Comparison of ENCODE assay signal across 8 mouse cellular contexts in genomic region chr2:12709156-12709923, GRCm38 (mm10).
A peak's percentile ranks its signal among the peaks of the same experiment; 100 is the strongest.
DNase-seq lines count a peak whose midpoint lies in the region; ATAC-seq and TF ChIP-seq lines count a peak whose summit lies in the region.

No protein-coding gene starts in this region.

- no peak for TF ChIP-seq POLR2A in spleen, adult 2 months (IDR thresholded peaks at IDR 0.05; ENCODE audit: low read depth, low read length)

- peak; percentile 22; the same call in 1 of the 2 replicates for TF ChIP-seq CTCF in spleen, adult 2 months (IDR thresholded peaks at IDR 0.05; ENCODE audit: extremely low read depth, insufficient read depth, insufficient read length, insufficient replicate concordance)
- TF ChIP-seq CTCF in gastrocnemius, adult 2 months (IDR thresholded peaks at IDR 0.05): peak; percentile 83
- TF ChIP-seq CTCF in left cerebral cortex, adult 2 months (IDR thresholded peaks at IDR 0.05): peak; percentile 86

- H3K27me3 ChIP-seq in spleen, adult 2 months (ENCODE audit: control insufficient read depth, insufficient read depth, low read length): no peaks in the 10 kb centered on the region
- H3K27me3 ChIP-seq in splenic B cell, adult 2 months (ENCODE audit: control insufficient read depth, insufficient read depth, low read length, poor library complexity, severe bottlenecking): no peaks in the 10 kb centered on the region

- no peak overlapping the region for H3K4me3 ChIP-seq in spleen, adult 2 months (ENCODE audit: extremely low read depth, insufficient read depth, insufficient read length)
- peak overlapping the region; percentile 50 for H3K4me3 ChIP-seq in gastrocnemius, adult 2 months
- peak overlapping the region; percentile 35 for H3K4me3 ChIP-seq in left cerebral cortex, adult 2 months

- no peaks in the 10 kb centered on the region for H3K36me3 ChIP-seq in spleen, adult 2 months (ENCODE audit: control insufficient read depth, insufficient read depth, low read length)
- no peaks in the 10 kb centered on the region for H3K36me3 ChIP-seq in splenic B cell, adult 2 months (ENCODE audit: control insufficient read depth, insufficient read depth, low read length, poor library complexity, severe bottlenecking)

- H3K27ac ChIP-seq in spleen, adult 2 months (ENCODE audit: insufficient read depth, low read length): no peak overlapping the region
- peak overlapping the region; percentile 38; the same call in 1 of the 2 replicates for H3K27ac ChIP-seq in gastrocnemius, adult 2 months
- peak overlapping the region; percentile 63 for H3K27ac ChIP-seq in left cerebral cortex, adult 2 months

- WGBS in spleen, adult 2 months: 59% methylated on average over 16 of the region's 16 CpGs

- ATAC-seq in megakaryocyte-erythroid progenitor cell, adult 5-6 weeks (replicated peaks; ENCODE audit: low FRiP score, low TSS enrichment, poor library complexity, severe bottlenecking): peak; percentile 57; the same call in 1 of the 2 replicates

- H3K4me1 ChIP-seq in spleen, adult 2 months (ENCODE audit: control insufficient read depth, insufficient read depth, insufficient read length): no peaks in the 10 kb centered on the region

- intact Hi-C loops in gastrocnemius, adult 2 months (cut with DNase I): loop anchor here (2.0 to 10.0 kb wide), 3 partner anchors 95 to 527 kb away; partner anchors contain the start of gene Pter
- intact Hi-C loops in left cerebral cortex, adult 2 months (cut with DNase I): loop anchor here (1.0 to 5.0 kb wide), 6 partner anchors 68 to 528 kb away; partner anchors contain the start of gene C1ql3

- DNase-seq in spleen, adult 2 months (ENCODE audit: low read depth in 1 of 2, low spot score in 2 of 2): peak; percentile 7
- no peak for DNase-seq in spleen, adult 12 weeks (ENCODE audit: low spot score)
- peak; percentile 35 to 54 for DNase-seq in cerebellum, postnatal 36 days
- peak; percentile 45 for DNase-seq in gastrocnemius, adult 2 months
- peak; percentile 49 for DNase-seq in induced T-regulatory cell, adult 2 months (ENCODE audit: low read depth)
- DNase-seq in left cerebral cortex, adult 2 months (ENCODE audit: extremely low spot score in 1 of 2, low spot score in 2 of 2): peak; percentile 48 to 54
- DNase-seq in splenic B cell, adult 2 months (ENCODE audit: low read depth, low spot score): peak; percentile 56

Comparison
In these comparisons a context has a peak if more than half of its experiments do, and no peak if none do; other contexts are left out.
1. CTCF ChIP-seq: peak in every context shown above with its lines; median percentile 86 in left cerebral cortex, adult 2 months; 83 in gastrocnemius, adult 2 months; 22 in spleen, adult 2 months.